Mouse (Mus musculus): Measurements from ENCODE around the gene Hpse. TPM values are rescaled to one million over a fixed set of nuclear protein-coding genes. Genes with fewer than 3 reads are reported as not detected.

Hpse gene
- polyA plus RNA-seq (2014; fragmentation: Illumina TruSeq; extraction: RNeasy Lipid Tissue Mini Kit (QIAGEN cat#74804)), result 3.1 TPM

DNA sequence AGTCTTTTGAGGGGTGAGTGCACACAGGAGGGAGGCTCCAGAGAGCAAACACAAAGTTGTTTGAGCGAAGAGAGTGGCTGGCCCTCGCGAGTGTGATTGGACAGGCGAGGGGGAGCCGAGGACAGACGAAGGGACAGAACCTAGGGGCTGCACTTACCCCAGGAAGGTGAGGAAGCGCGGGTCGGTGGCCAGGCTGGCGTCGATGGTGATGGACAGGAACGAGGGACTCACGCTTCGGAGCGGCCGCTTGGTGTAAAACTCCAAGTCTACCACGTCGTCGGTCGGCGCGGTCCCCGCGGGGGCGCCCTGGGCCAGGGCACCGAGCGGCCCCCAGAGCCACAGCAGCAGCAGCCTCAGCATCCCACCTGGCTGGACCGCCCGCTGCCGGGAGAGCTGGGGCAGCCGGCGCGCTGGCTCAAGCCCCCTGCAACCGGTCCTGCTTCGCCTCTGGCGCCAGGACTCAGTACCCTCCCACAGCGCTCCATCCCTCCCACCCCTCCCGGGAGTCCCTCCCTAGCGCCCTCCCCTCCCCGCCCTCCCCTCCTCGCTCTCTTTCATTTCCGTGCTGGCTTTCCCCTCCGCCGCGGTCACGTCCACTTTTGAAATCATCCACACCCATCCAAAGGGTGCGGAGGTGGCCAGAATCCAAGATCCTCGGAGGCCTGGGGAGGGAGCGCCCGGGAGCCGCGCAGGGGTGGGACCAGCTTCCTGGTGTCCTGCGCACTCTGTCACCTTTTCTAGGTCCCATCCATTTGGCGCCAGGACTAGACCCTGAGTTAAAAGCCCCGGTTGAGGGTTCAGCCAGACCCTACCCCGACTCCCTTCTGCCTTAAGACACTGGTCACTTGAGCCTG, at the start of gene Hpse:
Hpse (minus strand) TSS at position 482 of the 854 bp plus-strand sequence.

DNA sequence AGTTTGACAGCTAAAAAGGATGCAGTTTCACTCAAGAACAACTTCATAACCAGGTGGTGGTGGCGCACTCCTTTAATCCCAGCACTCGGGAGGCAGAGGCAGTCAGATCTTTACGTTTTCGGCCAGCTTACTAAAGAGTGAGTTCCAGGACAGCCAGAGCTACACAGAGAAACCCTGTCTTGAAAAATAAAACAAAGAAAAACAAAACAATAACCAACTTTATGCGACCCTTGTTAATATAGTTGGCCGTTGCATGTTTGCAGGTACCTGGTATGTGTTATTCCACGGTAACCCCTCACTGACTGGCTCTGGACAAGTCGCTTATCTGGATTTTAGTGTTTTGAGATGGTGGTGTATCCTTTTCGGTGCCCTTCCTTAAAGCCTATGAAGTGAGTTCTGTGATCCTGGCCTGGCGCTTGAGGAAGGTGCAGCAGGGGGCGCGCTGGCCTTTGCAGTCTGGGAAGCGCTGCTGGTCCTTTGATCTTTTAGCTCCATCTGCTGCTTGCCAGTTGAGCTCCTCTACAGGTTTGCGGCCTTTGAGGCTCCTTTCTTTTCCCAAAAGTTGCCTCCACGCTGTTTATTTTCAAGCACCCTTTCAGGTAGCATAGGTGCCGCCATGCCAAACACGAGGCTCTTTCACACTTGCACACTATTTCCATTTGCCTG, 44.7 kb downstream of the Hpse start, which contains the start of gene Coq2:
Coq2 (minus strand) TSS at position 430 of the 666 bp plus-strand sequence.

Other genes with a start within 250 kb of the Hpse start
- 35.0 TPM for gene Lin54, start 219.1 kb downstream of the Hpse start, polyA plus RNA-seq (2014; fragmentation: Illumina TruSeq; extraction: RNeasy Lipid Tissue Mini Kit (QIAGEN cat#74804))
- 115 TPM for gene Cops4, start 201.4 kb downstream of the Hpse start, polyA plus RNA-seq (2014; fragmentation: Illumina TruSeq; extraction: RNeasy Lipid Tissue Mini Kit (QIAGEN cat#74804))
- gene Plac8, start 147.5 kb downstream of the Hpse start, polyA plus RNA-seq (2014; fragmentation: Illumina TruSeq; extraction: RNeasy Lipid Tissue Mini Kit (QIAGEN cat#74804)), result 14.1 TPM
- gene Coq2, start 44.6 kb downstream of the Hpse start, polyA plus RNA-seq (2014; fragmentation: Illumina TruSeq; extraction: RNeasy Lipid Tissue Mini Kit (QIAGEN cat#74804)), result 11.1 TPM
- gene Helq, start 78.9 kb upstream of the Hpse start, polyA plus RNA-seq (2014; fragmentation: Illumina TruSeq; extraction: RNeasy Lipid Tissue Mini Kit (QIAGEN cat#74804)), result 11.1 TPM
- gene Mrps18c, start 78.9 kb upstream of the Hpse start, polyA plus RNA-seq (2014; fragmentation: Illumina TruSeq; extraction: RNeasy Lipid Tissue Mini Kit (QIAGEN cat#74804)), result 217 TPM
- 48.4 TPM for gene Abraxas1, start 101.2 kb upstream of the Hpse start, polyA plus RNA-seq (2014; fragmentation: Illumina TruSeq; extraction: RNeasy Lipid Tissue Mini Kit (QIAGEN cat#74804))
- gene Gpat3, start 126.0 kb upstream of the Hpse start, polyA plus RNA-seq (2014; fragmentation: Illumina TruSeq; extraction: RNeasy Lipid Tissue Mini Kit (QIAGEN cat#74804)), result 4.6 TPM

Data from ovary, adult 10 weeks (tissue).